Mouse (Mus musculus): ENCODE results near the gene Cacng4. TPM values are rescaled to one million over a fixed set of nuclear protein-coding genes. Genes with fewer than 3 reads are reported as not detected.

The Cacng4 gene
- polyA plus RNA-seq, 1 experiment: 0.45 TPM

DNA sequence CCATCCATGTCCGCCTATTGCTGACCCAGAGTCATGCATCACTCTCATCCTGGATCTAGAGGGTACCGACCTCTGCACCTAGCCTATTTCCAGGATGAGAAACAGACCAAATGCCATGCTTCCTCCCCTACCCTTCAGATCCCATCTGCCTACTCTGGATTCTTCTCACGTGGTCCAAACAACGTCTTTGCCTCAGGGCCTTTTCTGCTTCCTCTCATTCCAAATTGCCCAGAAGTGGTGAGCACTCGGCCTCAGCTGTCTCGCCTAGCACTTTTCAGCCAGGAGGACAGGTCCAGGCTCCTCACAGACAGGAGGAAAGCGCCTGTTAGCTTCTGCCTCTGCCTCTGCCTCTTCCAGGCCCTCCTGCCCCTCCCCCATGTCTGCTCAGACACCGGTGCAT is 21.0 kb downstream of the Cacng4 start:
- DNase-seq (ENCODE audit: low spot score): no peak

DNA sequence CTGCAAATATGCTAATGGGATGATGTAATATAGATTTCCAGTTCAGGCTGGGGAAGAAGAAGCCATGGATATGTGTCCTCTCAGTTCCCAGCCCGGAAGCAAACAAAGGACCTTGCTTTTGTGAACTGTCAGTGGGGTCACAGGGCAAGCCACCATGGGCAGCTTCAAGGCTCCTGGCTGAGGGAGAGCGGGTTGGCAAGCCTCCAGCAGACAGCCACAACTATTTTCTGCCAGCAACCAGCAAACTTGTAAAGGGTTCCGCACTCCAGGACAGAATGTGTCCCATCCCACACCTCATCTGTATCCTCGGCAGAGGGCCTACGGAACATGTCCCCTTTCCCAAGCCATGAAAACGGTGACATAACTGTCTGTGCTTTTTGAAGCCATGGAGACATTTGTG is 22.4 kb downstream of the Cacng4 start:
- no peak for DNase-seq (ENCODE audit: low spot score)

DNA sequence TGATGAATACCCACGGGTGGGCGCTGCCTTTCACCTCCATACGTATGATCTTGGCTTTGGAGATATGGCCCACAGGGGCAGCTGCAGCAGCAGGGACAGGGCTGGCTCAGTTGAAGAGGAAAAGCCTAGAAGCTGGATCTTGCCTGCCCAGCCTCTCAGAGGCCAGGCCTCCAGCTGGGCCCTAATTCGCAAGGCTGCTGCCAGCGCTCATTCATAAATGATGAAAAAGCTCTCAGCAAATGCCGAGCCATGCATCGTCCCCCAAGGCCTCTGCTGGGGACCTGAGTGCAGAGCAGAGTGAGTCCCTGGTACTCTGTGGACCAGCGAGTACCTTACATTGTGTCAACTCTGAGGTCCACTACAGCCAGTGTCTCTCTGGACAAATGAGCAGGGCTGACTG is 26.0 kb downstream of the Cacng4 start:
- DNase-seq (ENCODE audit: low spot score): no peak

DNA sequence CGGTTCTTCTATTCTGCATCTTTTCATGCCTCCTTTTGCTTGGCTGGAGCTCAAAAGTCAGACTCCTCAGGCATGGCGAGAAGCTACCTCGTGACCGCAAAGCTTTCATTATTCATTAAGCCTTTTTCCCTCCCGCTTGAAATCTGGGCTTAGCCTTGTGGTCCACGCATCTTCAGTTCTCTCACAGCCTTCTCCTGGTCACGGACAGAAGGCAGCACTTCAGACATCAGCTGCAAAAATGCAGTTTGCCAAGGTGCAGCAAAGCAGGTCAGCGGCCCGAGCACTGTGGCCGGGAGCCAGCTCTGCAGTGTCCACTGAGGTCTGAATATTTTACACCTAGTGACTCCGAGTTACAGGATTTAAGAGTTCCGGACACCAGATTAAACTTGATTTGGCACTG is 27.4 kb downstream of the Cacng4 start:
- DNase-seq (ENCODE audit: low spot score): no peak

DNA sequence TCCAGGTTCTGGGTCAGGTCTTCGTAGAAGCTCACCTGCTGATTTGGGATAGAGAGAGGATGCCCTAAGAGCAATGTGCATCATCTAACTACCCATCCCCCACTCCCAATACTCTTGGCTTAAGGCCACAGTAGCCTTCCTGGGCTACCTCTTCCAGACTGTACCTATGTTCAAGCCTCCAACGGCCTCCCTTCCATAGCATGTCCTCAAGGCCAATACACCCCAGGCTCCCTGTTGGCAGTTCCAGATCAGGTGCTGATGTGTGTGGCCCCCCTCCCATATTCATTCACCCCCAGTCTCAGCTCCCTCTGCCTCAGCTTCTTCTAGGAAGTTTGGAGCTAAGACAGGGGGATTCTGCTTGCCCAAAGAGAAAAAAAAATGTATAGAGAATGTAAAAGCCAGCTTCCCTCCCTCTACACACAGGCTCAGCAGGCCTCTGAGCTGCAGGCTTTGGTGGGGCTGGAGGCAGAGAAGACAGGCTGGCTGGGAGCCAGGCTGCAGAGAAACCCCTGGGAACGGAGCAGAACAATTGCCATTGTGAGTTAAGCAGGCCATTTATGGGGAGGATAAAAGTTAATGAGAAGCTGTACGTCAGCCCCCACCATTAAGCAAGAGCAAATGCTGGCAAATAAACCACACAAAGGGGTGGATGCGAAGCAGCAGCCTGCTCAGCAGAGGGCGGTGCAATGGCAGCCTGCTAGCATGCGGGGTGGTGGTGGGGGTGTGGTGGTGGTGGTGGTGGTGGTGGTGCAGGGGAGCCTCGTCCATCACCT is 31.5 kb downstream of the Cacng4 start:
- no peak for DNase-seq (ENCODE audit: low spot score)

DNA sequence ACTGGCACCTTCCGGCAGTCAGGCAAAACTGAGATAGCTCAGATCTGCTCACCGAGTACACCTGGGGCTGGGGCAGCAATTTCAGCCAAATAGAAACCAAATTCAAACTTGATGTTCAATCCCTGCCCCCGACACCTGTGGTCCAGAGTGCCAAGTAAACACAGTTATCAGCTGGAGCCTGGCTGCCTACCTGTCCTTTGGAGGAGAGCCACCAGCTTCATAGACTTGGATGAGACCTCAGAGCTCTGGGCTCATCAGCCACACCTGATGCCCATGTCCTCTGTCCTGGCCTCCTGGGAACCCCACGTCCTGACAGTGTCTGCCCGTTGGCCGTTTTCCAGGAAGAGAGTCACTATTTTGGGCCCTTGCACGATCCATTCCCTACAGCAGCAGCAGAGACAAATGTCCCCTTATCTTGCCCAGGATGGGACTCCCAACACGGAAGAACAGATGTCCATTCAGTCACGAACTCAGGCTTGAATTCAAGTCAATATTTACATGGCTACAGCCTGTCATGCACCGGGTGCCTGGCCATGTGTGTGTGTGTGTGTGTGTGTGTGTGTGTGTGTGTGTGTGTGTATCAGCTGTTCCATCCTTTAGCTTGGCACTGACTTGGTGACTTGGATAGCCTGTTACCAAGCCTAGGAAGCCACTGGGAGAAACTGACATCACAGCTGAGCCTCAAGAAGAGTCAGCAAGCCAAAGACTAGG is 32.4 kb downstream of the Cacng4 start:
- DNase-seq (ENCODE audit: low spot score): no peak

DNA sequence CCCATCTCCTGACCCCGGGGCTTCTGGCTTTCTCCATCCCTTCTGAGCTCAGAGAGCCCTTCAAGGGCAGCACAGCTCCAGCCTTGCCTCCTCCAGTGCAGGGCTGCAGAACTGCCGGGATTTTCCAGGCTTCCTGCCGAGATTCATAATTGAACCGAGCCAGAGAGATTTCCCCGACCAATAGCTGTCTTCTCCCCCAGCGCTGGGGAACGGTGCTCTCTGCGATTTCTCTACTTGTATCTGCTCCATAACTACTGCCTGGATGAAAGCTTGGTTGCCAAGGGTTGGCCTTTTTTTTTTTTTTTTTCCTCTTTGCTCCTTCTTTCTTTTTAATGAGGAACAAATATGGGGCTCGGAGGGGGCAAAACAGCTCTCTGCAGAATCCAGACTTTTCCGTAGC is 34.4 kb downstream of the Cacng4 start:
- DNase-seq (ENCODE audit: low spot score): no peak

DNA sequence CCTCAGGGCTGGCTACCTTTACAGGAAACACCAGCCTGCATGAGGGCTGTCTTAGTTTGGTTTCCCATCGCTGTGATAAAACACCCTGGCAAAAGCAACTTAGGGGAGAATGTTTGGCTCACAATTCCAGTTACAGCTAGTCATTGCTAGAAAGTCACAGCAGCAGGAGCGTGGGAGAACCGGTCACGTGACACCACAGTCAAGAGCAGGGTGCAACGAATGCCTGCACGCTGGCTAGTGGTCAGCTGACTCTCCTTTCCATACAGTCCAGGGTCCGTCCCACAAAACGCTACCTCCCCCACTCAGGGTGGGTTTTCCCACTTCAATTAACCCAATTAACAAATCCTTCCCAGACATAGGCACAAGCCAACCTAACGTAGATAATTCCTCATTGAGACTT is 34.8 kb downstream of the Cacng4 start:
- no peak for DNase-seq (ENCODE audit: low spot score)

DNA sequence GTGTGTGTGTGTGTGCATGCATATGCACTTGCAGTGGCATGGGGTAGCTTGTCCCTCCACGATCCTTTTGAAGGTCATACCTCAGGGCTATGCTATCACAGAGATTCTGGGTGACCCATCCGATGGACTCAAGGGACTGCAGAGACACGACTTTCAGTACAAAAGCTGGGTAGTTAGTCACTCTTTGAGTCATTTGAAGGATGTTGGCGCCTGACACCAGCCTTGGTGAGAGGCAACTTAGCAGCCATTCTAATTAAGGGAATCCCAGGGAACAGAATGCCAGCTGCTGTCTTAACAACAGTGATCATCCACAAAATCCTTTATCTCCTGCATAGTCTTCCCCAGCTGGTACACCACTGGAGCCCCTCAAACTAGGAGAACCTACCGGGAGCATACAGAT is 45.2 kb downstream of the Cacng4 start:
- DNase-seq (ENCODE audit: low spot score): no peak

DNA sequence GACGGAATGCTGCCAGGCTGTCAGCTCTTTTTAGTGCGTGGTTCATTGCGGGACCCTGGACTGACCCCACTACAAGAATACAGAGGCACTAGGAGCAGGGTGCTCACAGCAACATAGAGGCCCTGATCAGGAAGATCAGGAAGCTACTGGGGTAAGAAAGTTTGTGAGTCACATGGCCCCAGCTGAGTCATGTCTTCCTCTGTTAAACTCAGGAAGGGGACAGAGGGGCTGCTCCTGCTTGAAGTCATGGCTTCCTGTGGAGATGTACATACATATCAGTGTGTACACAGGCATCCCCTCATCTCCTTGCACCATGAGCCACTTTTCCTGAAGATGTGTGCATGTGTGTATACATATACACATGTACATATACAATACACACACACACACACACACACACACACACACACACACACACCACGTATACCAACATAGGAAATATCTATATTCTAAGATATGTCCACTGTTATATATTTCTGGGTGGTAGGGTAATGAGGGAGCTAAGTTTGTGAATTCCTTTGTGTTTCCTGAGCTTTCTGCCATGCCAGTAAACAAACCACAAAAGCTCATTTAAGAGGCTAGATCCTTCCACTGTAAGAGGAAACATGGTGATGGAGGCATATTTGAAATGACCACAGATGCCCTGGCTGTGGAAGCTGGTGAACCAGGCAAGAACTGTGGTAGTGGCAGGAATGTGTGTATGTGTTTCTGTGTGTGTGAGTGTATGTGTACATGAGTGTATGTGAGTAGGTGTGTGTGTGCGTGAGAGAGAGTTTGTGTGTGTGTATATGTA is 45.9 kb downstream of the Cacng4 start:
- DNase-seq (ENCODE audit: low spot score): no peak

DNA sequence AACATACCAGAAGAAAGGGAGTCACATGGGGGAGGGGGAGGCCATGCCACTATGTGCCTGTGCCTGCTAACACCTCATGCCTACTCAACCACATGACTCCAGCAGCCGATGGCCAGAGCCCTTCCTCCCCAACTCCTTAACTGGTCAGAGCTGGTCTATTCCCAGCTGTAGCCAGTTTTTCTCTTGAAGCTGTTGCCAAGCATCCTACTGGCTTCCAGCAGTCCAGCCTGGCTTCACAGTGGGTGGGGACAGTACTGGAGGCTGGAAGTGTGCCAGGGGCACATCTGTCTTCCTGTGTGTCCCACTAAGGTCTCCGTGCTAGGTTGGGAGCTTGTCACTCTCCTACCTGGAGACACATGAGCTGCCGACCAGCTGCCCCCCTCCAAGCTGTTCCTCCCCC is 51.3 kb downstream of the Cacng4 start:
- no peak for DNase-seq (ENCODE audit: low spot score)

DNA sequence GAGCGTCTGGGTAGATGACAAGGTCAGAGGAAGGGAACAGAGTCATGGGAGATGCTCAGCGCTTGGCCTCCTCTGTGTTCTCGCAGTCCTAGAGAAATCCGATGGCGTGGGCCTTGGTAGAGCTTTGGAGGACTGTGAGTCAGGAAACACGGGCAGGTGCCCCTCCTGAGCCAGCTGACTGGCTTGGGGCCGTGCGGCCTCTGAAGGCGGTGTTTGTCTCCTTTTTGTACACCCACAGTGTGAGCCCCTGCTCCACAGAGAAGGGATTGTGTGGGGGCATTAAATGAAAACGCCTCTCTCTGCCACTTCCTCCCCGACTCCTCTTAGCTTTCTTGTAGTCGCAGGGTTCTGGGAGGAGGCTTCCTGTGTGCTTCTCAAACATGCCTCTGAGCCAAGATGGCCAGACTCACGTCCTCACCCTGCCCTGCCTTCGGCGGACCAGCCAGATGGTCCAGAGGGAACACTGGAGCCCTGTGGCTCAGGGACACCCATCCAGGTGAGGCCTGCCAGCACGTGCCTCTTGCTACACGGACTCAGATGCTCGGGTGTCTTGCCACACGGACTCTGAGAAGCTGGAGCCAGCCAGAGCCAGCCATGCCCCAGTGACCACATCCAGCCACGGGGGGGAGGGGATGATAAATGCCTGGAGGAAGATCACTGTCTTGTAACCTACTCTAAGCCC is 55.8 kb downstream of the Cacng4 start:
- DNase-seq (ENCODE audit: low spot score): no peak

DNA sequence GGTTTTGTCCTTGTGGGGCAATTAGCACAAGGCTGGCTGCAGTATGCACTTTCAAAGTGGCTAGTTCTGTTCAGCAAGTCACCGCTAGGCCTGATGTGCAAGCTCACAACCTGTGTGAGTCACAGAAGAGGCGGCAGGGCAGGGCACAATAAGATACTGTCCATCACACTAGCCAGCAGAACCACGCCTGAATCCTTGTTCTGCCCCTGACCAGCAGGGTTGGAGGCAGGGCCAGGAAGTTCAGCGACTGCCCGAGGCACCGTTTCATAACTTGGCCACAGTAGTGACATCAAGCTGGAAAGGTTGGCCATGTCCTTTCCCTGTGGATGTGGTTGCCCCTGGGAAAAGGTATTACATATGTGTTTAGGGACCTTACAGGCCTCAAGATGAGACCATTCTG is 56.5 kb downstream of the Cacng4 start:
- no peak for DNase-seq (ENCODE audit: low spot score)

DNA sequence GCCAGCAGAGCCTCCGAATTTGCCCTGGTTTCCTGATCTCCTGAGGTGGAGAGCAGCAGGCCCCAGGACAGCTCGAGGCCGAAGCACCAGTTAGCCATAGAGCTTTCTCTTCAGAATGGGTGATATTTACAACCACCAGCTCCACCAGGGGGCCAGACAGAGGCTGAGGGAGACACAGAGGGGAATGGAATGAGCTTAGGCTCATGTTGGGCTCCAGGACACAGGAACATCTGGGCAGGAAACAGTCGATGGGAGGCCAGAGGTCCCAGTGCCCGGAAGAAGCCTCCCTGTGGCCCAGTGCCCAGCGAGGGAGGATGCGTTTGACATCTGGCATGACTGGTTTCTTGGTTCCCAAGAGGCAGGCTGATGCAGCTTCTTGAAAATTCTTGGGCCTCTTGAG is 60.2 kb downstream of the Cacng4 start:
- no peak for DNase-seq (ENCODE audit: low spot score)

DNA sequence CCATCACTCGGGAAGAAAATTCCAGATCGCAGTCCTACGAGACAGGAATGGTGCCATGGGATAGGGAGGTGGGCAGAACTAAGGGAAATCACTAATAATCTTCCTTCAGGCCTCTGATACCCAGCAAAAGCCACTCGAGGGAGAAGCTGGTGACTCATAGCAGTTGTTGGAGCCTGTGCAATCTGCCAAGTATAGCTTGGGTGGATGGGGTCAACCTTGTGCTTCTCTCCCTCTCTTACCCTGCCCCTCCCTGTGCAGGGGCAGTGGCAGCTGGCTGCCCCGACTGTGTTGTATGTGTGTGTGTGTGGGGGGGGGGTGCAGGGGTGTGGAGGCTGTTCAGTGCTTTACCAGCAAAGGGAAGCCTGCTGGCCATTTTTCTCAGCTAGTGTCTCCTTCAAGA is 62.9 kb downstream of the Cacng4 start:
- DNase-seq (ENCODE audit: low spot score): no peak

DNA sequence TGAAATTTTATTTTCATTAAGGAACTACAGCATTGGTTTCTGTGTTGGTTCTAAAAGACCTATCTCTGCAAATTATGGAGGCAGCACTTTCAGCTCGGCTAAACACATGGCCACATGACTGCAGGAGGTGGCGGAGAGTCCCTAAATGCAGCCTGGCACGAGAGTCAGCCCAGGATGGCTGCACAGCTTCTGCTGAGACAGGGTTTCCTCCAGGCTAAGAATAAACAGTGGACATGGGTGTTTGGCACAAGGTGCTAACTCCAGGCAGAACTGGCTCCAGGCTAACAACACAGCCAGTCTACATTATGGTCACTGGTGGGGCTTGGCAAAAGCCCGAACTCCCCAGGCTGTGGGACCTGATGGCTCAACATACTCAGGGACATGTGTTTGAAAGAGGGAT is 63.4 kb downstream of the Cacng4 start:
- no peak for DNase-seq (ENCODE audit: low spot score)

DNA sequence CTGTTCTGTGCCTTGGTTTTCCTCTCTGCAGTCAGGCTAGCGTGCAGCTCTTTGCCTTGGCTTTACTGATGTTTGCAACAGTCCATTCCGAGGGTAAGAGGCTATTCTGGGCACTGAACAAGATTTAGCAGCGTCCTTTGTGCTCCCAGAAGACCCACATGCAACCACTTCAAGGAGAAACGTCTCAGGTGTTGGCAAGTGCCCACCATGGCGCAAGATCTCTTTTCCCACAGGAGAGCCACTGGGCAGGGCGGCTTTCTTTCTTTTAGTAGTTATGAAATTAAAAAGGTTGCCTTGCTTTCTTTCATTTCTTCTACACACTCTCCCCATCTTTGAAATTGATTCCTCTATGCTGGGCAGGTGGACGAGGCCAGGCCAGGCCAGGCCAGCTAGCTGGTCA is 65.2 kb downstream of the Cacng4 start:
- DNase-seq (ENCODE audit: low spot score): no peak

DNA sequence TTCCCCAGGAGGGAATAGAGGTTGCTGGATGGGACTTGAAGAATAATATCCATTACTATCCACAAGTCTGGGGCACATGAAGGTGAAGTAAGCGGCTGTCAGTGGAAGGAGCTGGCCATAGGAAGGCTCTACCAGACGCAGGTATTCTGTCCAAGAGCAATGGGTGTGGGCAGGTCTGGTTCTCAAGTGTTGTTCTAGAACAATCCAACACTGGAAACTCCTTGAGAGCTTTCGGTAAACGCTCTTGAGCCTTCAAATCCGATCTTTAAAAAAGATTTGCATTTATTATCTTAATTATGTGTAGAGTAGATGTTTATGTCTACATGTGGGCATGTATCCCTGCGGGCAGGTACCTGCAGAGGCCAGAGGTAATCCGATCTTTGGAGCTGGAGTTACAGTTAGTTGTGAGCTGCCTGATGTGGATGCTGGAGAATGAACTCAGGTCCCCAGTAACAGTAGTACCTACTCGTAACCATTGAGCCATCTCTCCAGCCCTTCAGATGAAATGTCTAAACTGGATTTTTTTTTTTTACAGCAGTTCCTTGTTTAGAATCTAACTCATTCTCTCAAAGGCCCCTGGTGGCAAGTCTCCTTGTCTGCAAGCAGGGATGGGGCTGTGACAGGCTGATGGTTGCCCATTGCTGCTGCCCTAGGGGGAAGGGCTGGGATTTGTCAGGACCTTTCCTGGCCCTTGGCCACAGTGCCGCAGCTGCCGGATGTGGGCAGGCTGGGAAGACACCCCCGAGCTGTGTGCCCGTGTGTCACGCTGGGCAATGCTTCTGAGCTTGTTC is 66.1 kb downstream of the Cacng4 start:
- DNase-seq (ENCODE audit: low spot score): no peak

DNA sequence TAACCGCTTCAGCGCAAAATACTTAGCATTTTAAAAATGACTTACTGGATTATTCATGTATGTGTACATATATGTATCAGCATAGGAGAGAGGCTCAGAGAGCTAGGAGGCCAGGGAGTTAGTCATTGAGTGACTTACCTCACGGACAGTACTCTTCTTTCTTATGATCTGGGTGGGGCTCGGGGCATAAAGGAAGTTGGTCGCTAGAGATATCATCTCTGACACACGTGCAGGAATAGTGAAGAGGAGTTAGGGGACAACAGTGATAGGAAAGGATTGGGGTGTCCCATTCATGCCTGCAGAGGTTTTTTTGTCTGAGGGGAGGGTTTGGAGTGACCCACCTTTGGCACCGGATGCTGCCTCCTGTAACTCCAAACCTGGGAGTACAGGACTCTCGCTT is 69.8 kb downstream of the Cacng4 start:
- DNase-seq (ENCODE audit: low spot score): no peak

DNA sequence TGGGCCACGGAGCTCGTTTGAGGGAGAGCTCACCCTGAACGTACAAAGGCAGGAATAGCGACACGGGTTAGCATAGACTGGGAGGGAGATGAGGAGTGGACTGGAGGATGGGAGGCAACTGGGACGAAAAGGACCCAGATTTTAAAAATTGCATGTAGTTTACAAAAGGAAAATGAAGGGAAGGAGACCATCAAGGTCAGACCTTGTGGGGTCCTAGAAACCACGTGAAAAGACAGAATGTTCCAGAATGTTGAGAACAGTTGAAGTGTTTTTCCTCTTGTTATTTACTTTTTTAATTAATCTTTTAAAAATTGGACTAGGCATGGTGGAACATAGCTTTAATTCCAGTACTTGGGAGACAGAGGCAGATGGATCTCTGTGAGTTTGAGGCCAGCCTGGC is 73.3 kb downstream of the Cacng4 start:
- no peak for DNase-seq (ENCODE audit: low spot score)

DNA sequence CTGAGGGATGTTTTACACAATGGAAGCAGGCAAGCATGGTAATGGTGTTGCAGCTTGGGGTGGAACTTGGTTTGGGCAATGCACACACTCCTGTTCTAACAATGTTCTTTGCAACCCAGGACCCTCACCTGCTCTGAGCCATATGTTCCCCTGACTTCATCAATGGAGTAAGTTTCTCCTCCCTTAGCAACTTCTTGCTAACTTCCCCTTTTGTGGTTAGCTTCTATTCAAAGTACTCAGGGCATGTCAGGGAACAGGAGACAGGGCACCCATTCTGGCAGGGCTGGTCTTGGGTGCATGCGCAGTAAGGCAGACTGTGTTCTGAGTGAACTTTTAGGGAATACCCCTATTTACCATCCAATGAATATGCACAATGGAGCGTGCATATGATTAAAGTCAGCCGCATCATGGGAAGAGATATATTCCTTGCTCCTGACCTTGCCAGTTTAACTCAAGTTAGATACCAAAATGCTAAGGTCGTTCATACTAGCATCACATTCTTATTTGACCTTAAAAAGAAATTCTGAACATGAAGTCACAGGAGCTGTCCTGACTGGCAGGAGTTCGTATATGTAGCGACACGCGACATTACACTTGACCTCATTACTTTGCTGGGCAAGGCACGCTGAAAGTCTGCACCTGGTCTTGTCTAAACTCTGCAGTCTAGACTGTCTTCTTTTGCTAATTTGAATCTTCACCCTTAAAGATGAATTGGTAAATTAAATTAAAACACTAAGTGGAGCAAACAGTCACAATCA is 73.9 kb downstream of the Cacng4 start:
- no peak for DNase-seq (ENCODE audit: low spot score)

Data from urinary bladder, adult 2 months (tissue).